Mouse (Mus musculus): Measurements from ENCODE around the gene Pdlim4. TPM values are rescaled to one million over a fixed set of nuclear protein-coding genes. Genes with fewer than 3 reads are reported as not detected.

Gene Pdlim4
- total RNA-seq, 2 experiments from 2014 or later: 29.9 to 33.2 TPM

DNA sequence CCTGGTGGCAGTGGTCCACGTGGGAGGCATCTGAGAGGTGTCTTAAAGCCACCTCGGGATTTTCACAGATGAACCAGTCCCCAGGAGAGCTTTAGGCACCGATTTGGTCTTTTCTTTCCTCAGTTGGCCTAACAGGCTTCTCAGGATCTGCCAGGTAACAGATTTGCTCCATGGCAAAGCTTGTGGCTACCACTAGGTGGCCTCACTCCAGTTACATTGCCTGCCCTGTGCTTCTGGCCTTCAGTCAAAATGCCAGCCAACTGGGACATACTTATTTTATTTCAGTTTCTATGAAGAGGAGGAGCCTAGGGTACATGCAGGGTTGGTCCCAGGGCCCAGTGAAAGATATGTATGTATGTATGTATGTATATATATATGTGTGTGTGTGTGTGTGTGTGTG lies 24.2 kb upstream of the Pdlim4 start:
- DNase-seq: peak in 1 of 2 experiments; percentile 72
- intact Hi-C loops (cut with DNase I): no loop called here

DNA sequence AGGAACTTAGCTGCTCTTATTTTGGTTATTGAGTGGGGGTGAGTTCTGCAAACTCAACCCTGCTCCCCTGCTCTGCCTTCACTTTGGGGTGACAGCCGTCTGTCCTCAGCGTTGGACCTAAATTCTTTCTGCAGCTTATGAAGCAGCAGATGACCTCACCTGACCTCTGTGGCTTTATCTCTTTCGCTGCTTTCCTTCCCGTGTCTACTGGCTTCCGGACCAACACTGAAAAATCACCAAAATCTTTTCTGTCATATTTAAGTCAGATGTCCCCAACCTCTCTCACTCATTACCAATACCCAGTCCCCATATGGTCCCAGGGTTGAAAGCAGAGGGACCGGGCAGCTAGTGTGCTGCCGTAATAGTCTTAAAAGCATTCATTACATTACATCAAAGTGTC lies 23.4 kb upstream of the Pdlim4 start:
- intact Hi-C loops (cut with DNase I): no loop called here
- no peak for DNase-seq

DNA sequence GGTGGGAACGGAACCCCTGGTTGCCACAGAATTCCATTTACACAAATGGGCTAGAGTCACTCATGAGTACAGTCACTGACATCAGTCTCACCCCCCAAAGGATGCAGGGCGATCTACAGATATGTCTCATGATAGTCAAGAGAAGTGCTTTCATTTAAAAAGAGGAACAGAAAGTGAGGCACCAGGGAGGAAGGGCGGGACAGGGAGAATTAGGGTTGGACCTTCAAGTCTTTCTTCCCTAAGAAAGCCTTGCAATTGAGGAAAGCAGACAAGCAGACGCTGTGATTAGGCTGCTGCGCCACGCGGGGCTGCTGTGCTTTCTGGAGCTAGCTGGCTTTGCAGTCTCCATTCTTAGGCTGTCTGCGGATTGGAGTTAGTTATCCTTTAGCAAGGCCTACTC lies 22.9 kb upstream of the Pdlim4 start:
- intact Hi-C loops (cut with DNase I): no loop called here
- no peak for DNase-seq

- intact Hi-C loops (cut with DNase I): no loop called here
These were observed 21.5 kb upstream of the Pdlim4 start for GRCm38 (mm10) chr11:54090091-54090879.

GRCm38 (mm10) chr11:54088947-54089317 lies 20.1 kb upstream of the Pdlim4 start:
- intact Hi-C loops (cut with DNase I): loop anchor here (1.0 to 2.0 kb wide), 3 partner anchors 34 to 168 kb away; no protein-coding TSS in a partner anchor
- peak; percentile 84 to 93 for DNase-seq

More at GRCm38 (mm10) chr11:54090091-54090879, 21.5 kb upstream of the Pdlim4 start:
- no peak for DNase-seq

- intact Hi-C loops (cut with DNase I): loop anchor here (2.0 kb wide), 2 partner anchors 34 to 168 kb away; no protein-coding TSS in a partner anchor
These were observed 19.6 kb upstream of the Pdlim4 start for GRCm38 (mm10) chr11:54088253-54088946.

DNA sequence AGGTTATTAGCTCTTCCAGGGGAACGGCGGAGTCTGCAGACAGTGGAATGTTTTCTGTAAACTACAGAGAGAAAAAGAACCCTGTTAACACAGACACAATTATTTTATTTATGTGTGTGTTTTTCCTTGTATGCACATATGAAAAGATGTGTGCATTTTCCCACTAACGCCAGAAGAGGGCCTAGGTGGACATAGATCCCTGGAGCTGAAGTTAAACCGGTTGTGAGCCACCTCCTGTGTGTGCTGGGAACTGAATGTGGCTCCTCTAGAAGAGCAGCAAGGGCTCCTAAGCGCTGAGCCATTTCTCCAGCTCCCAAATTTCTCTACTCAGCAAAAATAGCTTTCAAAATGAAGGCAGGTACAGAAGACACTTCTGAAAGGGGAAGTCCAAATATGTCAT lies 17.0 kb upstream of the Pdlim4 start:
- DNase-seq: no peak
- intact Hi-C loops (cut with DNase I): no loop called here

More at GRCm38 (mm10) chr11:54088253-54088946, 19.6 kb upstream of the Pdlim4 start:
- DNase-seq: no peak

DNA sequence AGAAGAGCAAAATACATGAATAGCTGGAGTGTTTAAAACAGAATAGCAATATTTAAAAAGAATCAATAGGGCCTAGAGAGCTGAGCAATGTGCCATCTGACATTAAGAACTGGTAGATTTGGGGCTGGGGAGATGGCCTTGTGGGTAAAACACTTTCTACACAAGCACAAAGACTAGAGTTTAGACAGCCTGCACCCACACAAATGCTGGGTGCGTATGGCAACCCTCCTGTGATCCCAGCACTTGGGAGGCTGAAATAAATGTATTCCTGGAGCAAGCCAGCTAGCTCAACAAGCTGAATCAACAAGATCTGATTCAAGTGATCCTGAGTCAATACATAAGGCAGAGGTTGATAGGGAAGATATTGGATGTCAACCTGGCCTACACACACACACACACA lies 16.2 kb upstream of the Pdlim4 start:
- intact Hi-C loops (cut with DNase I): no loop called here

GRCm38 (mm10) chr11:54082725-54083124 lies 13.9 kb upstream of the Pdlim4 start:
- DNase-seq: no peak
- intact Hi-C loops (cut with DNase I): no loop called here

More for the DNA sequence above, 16.2 kb upstream of the Pdlim4 start:
- no peak for DNase-seq

DNA sequence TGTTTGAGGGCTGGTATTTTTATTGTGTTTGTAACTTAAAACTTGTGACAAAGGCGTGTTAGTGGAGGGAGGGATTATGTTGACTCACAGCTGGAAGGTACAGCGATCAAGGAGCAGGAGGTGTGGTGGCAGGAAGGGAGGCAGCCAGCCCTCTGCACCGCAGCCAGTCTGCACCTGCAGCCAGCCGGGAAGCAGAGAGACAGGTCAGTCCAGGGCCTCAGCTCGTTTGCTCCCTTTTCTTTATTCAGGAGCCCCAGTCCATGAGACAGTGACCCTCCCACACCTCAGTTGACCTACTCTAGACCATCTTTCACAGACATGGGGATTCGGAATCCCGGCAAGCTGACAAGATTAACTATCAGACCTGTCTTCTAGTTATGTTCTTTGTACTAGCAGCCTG lies 11.6 kb upstream of the Pdlim4 start:
- intact Hi-C loops (cut with DNase I): no loop called here
- DNase-seq: no peak

GRCm38 (mm10) chr11:54076101-54076500 lies 7.3 kb upstream of the Pdlim4 start:
- intact Hi-C loops (cut with DNase I): no loop called here
- DNase-seq: no peak

GRCm38 (mm10) chr11:54075353-54075752 lies 6.5 kb upstream of the Pdlim4 start:
- no peak for DNase-seq
- intact Hi-C loops (cut with DNase I): no loop called here

DNA sequence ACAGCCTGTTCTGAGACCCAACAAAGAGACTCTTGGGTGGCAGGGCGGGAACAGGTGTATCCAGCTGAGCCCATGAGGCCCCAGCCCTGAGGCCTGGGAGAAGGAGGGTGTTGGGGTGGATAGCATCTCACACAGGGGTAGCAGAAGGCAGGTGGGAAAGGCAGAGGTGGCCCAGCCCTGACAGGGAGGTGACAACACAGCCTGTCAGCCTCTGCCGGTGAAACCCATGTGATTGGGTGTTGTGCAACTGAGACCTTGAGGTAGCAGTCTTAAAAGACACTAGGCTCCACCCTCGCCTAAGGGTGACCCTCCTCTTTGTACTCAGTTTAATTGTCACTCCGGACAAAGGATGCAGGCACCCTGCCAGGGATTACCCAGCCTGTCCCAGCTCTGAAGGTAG lies 4.5 kb upstream of the Pdlim4 start:
- intact Hi-C loops (cut with DNase I): no loop called here
- DNase-seq: no peak

DNA sequence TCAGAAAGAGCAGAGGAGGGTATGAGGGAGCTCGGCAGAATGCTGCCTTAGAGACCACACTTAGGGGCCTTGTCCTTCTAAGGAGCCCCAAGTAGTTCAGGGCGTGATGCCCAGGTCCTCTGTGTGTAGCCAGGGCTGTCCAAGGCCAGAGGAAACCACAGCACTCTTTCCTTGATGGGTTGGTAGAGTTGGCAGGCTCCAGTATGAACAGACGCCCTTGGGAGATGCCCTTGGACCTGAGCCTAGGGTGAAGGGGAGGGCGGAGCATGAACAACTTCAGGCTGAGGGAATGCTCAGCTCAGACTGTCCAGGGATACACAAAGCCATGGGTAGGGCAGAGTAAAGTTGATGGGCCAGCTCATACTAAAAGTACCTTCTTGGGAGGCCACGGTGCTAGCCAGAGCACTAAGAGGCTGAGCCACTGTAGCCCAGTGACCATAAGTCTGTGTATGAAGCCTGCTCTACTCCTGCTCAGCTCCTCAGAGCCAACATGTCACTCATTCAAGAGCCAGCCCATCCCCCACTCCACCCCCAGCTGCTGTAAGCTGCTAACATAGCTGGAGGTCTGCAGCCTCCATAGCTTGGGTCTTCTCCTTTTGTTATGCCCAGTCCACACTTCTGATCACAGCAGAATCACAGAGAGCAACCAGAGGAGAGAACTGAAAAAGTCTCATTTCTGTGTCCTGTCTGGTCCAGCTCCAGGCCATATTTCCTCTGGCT lies 3.1 kb upstream of the Pdlim4 start:
- peak; percentile 49 to 65 for DNase-seq
- intact Hi-C loops (cut with DNase I): no loop called here

- intact Hi-C loops (cut with DNase I): no loop called here
- DNase-seq: no peak
These were observed 756 bp downstream of the Pdlim4 start for GRCm38 (mm10) chr11:54067996-54068519.

GRCm38 (mm10) chr11:54067318-54067995 lies 1.4 kb downstream of the Pdlim4 start:
- peak in 1 of 2 experiments; percentile 65 for DNase-seq
- intact Hi-C loops (cut with DNase I): no loop called here

DNA sequence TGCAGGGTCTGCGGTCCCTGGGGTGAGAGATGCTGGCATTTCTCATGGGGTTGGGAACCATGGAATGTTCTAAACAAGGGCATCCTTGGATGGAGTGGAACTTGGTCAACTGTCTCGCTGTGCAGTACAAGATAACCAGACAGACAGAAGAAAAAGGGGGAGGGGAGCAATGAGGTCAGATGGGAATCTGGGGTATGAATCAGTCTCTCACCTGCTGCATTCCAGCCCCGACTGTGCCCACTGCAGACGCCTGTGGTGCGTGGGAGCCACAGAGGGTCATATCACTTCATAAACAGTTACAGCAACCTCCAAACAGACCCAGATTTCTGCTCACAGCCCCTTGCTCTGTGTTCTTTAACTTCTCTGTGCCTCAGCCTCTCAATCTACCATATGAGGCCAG lies 2.4 kb downstream of the Pdlim4 start:
- intact Hi-C loops (cut with DNase I): no loop called here
- DNase-seq: no peak

DNA sequence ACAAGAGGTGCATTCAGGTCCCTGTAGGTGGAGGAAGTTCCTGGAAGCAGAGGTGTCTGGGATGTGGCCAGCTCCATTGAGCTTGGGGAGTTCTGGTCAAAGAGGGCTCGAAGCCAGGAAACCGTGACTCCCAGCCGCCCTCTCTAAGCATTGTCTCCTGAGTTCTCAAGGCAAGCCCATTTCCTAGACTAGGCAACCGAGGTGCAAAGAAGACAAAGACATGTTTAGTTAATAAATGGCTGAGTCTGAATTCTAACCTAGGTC lies 3.0 kb downstream of the Pdlim4 start:
- no peak for DNase-seq

DNA sequence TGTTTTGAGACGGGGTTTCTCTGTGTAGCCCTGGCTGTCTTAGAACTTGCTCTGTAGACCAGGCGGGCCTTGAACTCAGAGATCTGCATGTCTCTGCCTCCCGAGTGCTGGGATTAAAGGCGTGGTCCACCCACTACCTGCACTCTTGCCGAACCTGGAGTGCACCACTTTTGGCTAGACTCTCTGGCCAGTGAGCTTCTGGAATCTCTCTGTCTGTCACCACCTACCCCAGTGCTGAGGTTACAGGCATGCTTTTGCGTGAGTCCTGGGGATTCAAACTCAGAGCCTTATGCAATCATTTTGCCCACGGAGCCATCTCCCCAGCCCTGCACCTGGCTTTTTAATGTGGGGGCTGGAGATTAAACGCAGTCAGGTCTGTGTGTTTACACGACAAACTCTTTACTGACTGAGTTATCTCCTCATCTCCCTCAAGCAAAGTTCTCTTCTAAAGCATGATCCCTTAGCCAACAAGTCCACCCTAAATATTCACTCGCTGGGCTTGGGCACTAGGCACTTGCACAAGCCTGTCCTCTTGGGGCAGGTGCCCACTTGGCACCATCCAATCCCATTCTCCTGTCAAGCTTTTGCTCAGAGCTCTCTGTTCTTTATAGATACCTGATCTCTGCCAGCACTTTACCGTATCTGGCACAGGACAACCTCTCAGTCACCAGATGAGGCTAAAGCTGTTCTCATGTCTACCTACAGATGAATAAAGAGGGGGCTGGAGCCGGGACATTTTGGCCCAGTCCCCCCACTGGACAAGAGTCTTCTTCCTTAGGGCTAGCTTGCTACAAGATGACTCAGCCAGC lies 3.5 kb downstream of the Pdlim4 start:
- intact Hi-C loops (cut with DNase I): no loop called here

More for the DNA sequence above, 3.0 kb downstream of the Pdlim4 start:
- intact Hi-C loops (cut with DNase I): no loop called here

More for the DNA sequence above, 3.5 kb downstream of the Pdlim4 start:
- no peak for DNase-seq
